Mouse (Mus musculus): ENCODE measurements around the gene Klhl42. TPM values are rescaled to one million over a fixed set of nuclear protein-coding genes. Genes with fewer than 3 reads are reported as not detected.

Gene Klhl42
- polyA plus RNA-seq, 1 experiment from 2014 or later: 8.4 TPM

- no peak overlapping the region for H3K4me2 ChIP-seq (replicated peaks)
- no peaks in the 10 kb centered on the region for H3K27me3 ChIP-seq (replicated peaks)
- no peak overlapping the region for H3K27ac ChIP-seq
- 68% methylated on average over 7 of the region's 7 CpGs for WGBS
- no peak overlapping the region for H3K4me3 ChIP-seq
- no peak overlapping the region for H3K9ac ChIP-seq
- ATAC-seq (ENCODE audit: low FRiP score, low read depth): no peak
- H3K36me3 ChIP-seq: peaks cover 36% of the 10 kb centered on the region
- H3K9me3 ChIP-seq: no peaks in the 10 kb centered on the region
- 0 out of 2 replicates have a peak, but pooled peaks cover 3% of the 10 kb centered on the region for H3K4me1 ChIP-seq
These were observed 29.1 kb upstream of the Klhl42 start for GRCm38 (mm10) chr6:147062034-147062433.

- no peak overlapping the region for H3K4me3 ChIP-seq
- 91% methylated on average over 7 of the region's 7 CpGs for WGBS
- H3K9me3 ChIP-seq: no peaks in the 10 kb centered on the region
These were observed 28.5 kb upstream of the Klhl42 start for GRCm38 (mm10) chr6:147062694-147063093.

GRCm38 (mm10) chr6:147064226-147064943, 26.8 kb upstream of the Klhl42 start:
- ATAC-seq (ENCODE audit: low FRiP score, low read depth): no peak
- no peak overlapping the region for H3K9ac ChIP-seq
- no peak overlapping the region for H3K27ac ChIP-seq
- H3K9me3 ChIP-seq: no peaks in the 10 kb centered on the region
- H3K4me3 ChIP-seq: no peak overlapping the region
- H3K4me2 ChIP-seq (replicated peaks): no peak overlapping the region
- peaks cover 33% of the 10 kb centered on the region for H3K36me3 ChIP-seq
- 73% methylated on average over 10 of the region's 10 CpGs for WGBS
- H3K27me3 ChIP-seq (replicated peaks): no peaks in the 10 kb centered on the region
- 0 out of 2 replicates have a peak, but pooled peaks cover 3% of the 10 kb centered on the region for H3K4me1 ChIP-seq

More at GRCm38 (mm10) chr6:147062694-147063093, 28.5 kb upstream of the Klhl42 start:
- H3K36me3 ChIP-seq: peaks cover 33% of the 10 kb centered on the region
- no peak overlapping the region for H3K4me2 ChIP-seq (replicated peaks)
- ATAC-seq (ENCODE audit: low FRiP score, low read depth): no peak
- H3K9ac ChIP-seq: no peak overlapping the region
- no peak overlapping the region for H3K27ac ChIP-seq
- no peaks in the 10 kb centered on the region for H3K27me3 ChIP-seq (replicated peaks)
- 0 out of 2 replicates have a peak, but pooled peaks cover 3% of the 10 kb centered on the region for H3K4me1 ChIP-seq

- 60% methylated on average over 6 of the region's 6 CpGs for WGBS
- H3K36me3 ChIP-seq: peaks cover 33% of the 10 kb centered on the region
- no peaks in the 10 kb centered on the region for H3K9me3 ChIP-seq
These were observed 26.3 kb upstream of the Klhl42 start for GRCm38 (mm10) chr6:147064944-147065261.

GRCm38 (mm10) chr6:147075808-147076387, 15.3 kb upstream of the Klhl42 start:
- no peaks in the 10 kb centered on the region for H3K4me1 ChIP-seq
- H3K4me2 ChIP-seq (replicated peaks): no peak overlapping the region
- no peak overlapping the region for H3K9ac ChIP-seq
- H3K4me3 ChIP-seq: no peak overlapping the region
- WGBS: 53% methylated on average over 5 of the region's 5 CpGs
- H3K36me3 ChIP-seq: peaks cover 22% of the 10 kb centered on the region
- H3K9me3 ChIP-seq: no peaks in the 10 kb centered on the region
- no peak; the same call in 1 of the 2 replicates for ATAC-seq (ENCODE audit: low FRiP score, low read depth)
- no peak overlapping the region for H3K27ac ChIP-seq
- H3K27me3 ChIP-seq (replicated peaks): no peaks in the 10 kb centered on the region

More at GRCm38 (mm10) chr6:147064944-147065261, 26.3 kb upstream of the Klhl42 start:
- Histone ChIP-seq H3K4me3 (no peak overlapping the region), H3K27me3 (replicated peaks) (no peaks in the 10 kb centered on the region), H3K4me1 (0 out of 2 replicates have a peak, but pooled peaks cover 3% of the 10 kb centered on the region), H3K9ac (no peak overlapping the region), H3K27ac (no peak overlapping the region), H3K4me2 (replicated peaks) (no peak overlapping the region)
- no peak for ATAC-seq (ENCODE audit: low FRiP score, low read depth)

- Histone ChIP-seq H3K4me3 (no peak overlapping the region), H3K27ac (no peak overlapping the region), H3K36me3 (peaks cover 12% of the 10 kb centered on the region), H3K4me1 (no peaks in the 10 kb centered on the region), H3K27me3 (replicated peaks) (no peaks in the 10 kb centered on the region), H3K4me2 (replicated peaks) (no peak overlapping the region), H3K9ac (no peak overlapping the region), H3K9me3 (no peaks in the 10 kb centered on the region)
- no peak for ATAC-seq (ENCODE audit: low FRiP score, low read depth)
- WGBS: 76% methylated on average over 8 of the region's 8 CpGs
These were observed 14.3 kb upstream of the Klhl42 start for GRCm38 (mm10) chr6:147076878-147077277.

- no peak overlapping the region for H3K9ac ChIP-seq
- no peak overlapping the region for H3K4me2 ChIP-seq (replicated peaks)
- H3K4me3 ChIP-seq: no peak overlapping the region
- no peak for ATAC-seq (ENCODE audit: low FRiP score, low read depth)
- no peaks in the 10 kb centered on the region for H3K27me3 ChIP-seq (replicated peaks)
- no peaks in the 10 kb centered on the region for H3K9me3 ChIP-seq
- 92% methylated on average over 10 of the region's 10 CpGs for WGBS
- no peak overlapping the region for H3K27ac ChIP-seq
- H3K36me3 ChIP-seq: no peaks in the 10 kb centered on the region
- no peaks in the 10 kb centered on the region for H3K4me1 ChIP-seq
These were observed 11.3 kb upstream of the Klhl42 start for GRCm38 (mm10) chr6:147079919-147080318.

GRCm38 (mm10) chr6:147085398-147086040, 5.7 kb upstream of the Klhl42 start:
- no peak overlapping the region for H3K9ac ChIP-seq
- WGBS: 66% methylated on average over 7 of the region's 7 CpGs

GRCm38 (mm10) chr6:147086594-147087225, 4.5 kb upstream of the Klhl42 start, which contains the start of gene Mansc4:
Gene Mansc4, minus strand, starts transcription at chr6:147087032.
- H3K4me2 ChIP-seq (replicated peaks): peak within 1 kb of the TSS; percentile 57
- no peaks in the 10 kb centered on the region for H3K36me3 ChIP-seq
- no peaks in the 10 kb centered on the region for H3K9me3 ChIP-seq
- H3K27ac ChIP-seq: no peak within 1 kb of the TSS
- ATAC-seq (ENCODE audit: low FRiP score, low read depth): no peak
- no peaks in the 10 kb centered on the region for H3K27me3 ChIP-seq (replicated peaks)
- 6% methylated on average over 20 of the region's 20 CpGs for WGBS
- 0 out of 2 replicates have a peak within 1 kb of the TSS, but pooled peaks have one; percentile 26 for H3K9ac ChIP-seq
- peaks cover 9% of the 10 kb centered on the region for H3K4me1 ChIP-seq
- H3K4me3 ChIP-seq: peak within 1 kb of the TSS; percentile 15; the same call in 1 of the 2 replicates

More at GRCm38 (mm10) chr6:147085398-147086040, 5.7 kb upstream of the Klhl42 start:
- Histone ChIP-seq H3K27me3 (replicated peaks) (no peaks in the 10 kb centered on the region), H3K4me3 (no peak overlapping the region), H3K9me3 (no peaks in the 10 kb centered on the region), H3K4me2 (replicated peaks) (no peak overlapping the region), H3K27ac (no peak overlapping the region), H3K4me1 (peaks cover 9% of the 10 kb centered on the region), H3K36me3 (no peaks in the 10 kb centered on the region)
- no peak for ATAC-seq (ENCODE audit: low FRiP score, low read depth)

GRCm38 (mm10) chr6:147087736-147088135, 3.4 kb upstream of the Klhl42 start:
- H3K4me2 ChIP-seq (replicated peaks): no peak overlapping the region
- H3K4me1 ChIP-seq: peaks cover 19% of the 10 kb centered on the region
- H3K4me3 ChIP-seq: no peak overlapping the region
- no peaks in the 10 kb centered on the region for H3K36me3 ChIP-seq
- ATAC-seq (ENCODE audit: low FRiP score, low read depth): no peak
- H3K27me3 ChIP-seq (replicated peaks): no peaks in the 10 kb centered on the region
- H3K9ac ChIP-seq: no peak overlapping the region
- no peaks in the 10 kb centered on the region for H3K9me3 ChIP-seq
- no peak overlapping the region for H3K27ac ChIP-seq
- 49% methylated on average over 7 of the region's 7 CpGs for WGBS

- 82% methylated on average over 3 of the region's 3 CpGs for WGBS
- no peak overlapping the region for H3K4me3 ChIP-seq
- H3K4me2 ChIP-seq (replicated peaks): no peak overlapping the region
- peaks cover 19% of the 10 kb centered on the region for H3K4me1 ChIP-seq
- no peaks in the 10 kb centered on the region for H3K36me3 ChIP-seq
- H3K27ac ChIP-seq: no peak overlapping the region
- H3K9me3 ChIP-seq: no peaks in the 10 kb centered on the region
- no peak overlapping the region for H3K9ac ChIP-seq
- ATAC-seq (ENCODE audit: low FRiP score, low read depth): no peak
- H3K27me3 ChIP-seq (replicated peaks): no peaks in the 10 kb centered on the region
These were observed 2.7 kb upstream of the Klhl42 start for GRCm38 (mm10) chr6:147088517-147088916.

- WGBS: 77% methylated on average over 5 of the region's 5 CpGs
- Histone ChIP-seq H3K9me3 (no peaks in the 10 kb centered on the region), H3K4me3 (no peak overlapping the region), H3K9ac (no peak overlapping the region), H3K36me3 (no peaks in the 10 kb centered on the region), H3K4me1 (peaks cover 23% of the 10 kb centered on the region), H3K4me2 (replicated peaks) (peak overlapping the region; percentile 81), H3K27me3 (replicated peaks) (no peaks in the 10 kb centered on the region), H3K27ac (no peak overlapping the region)
- no peak for ATAC-seq (ENCODE audit: low FRiP score, low read depth)
These were observed 988 bp upstream of the Klhl42 start for GRCm38 (mm10) chr6:147090191-147090590.
